Mouse (Mus musculus) small intestine, adult 2 months (tissue): ENCODE data around the gene Cep128.

Experiments used
- CTCF ChIP-seq: fragments of 200-500 bp; IDR thresholded peaks from 2 replicates; pipeline ENCODE4 v1.5.1; 2012; ENCODE audit warnings: low read depth, mild to moderate bottlenecking, control low read depth, inconsistent platforms, low read length, moderate library complexity, mixed read lengths; ENCODE audit not compliant: insufficient replicate concordance, insufficient read length; ENCODE audit errors: extremely low read depth
- POLR2A ChIP-seq: fragments of 200-500 bp; IDR thresholded peaks from 2 replicates; pipeline ENCODE4 v1.6.1; 2012; ENCODE audit warnings: low read depth, mild to moderate bottlenecking, control low read depth, inconsistent platforms, low read length, moderate library complexity

DNA sequence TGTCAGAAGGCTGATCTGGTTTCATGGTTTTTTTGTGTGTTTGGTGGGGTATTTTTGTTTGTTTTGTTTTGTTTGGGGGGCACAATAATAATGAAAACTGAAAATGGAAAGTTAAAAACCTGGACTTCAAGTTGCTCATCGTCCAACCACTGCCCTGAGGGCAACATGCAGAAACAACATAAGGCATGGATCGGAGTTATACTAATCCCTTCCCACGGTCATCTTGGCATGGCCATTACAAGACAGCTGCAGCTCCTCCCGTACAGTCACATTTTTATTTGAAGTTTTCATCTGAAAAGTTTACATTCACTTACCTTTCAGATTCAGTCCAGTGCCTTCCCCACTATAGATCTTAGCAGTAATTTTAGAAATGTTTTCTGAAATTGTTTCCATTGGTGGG is 321.5 kb downstream of the Cep128 start:
- no peak for TF ChIP-seq CTCF
- no peak for TF ChIP-seq POLR2A
